8 mouse cellular contexts compared by ENCODE assay signal in genomic region chr1:18057003-18057402, GRCm38 (mm10).
DNase-seq lines count a peak whose midpoint lies in the region; ATAC-seq and TF ChIP-seq lines count a peak whose summit lies in the region.
"Not testable (repeated sequence)": the region's sequence is repeated elsewhere in the genome, so short reads cannot be mapped to it uniquely, and the experiment has no call there.

No protein-coding gene starts in this region.

- peaks cover 34% of the 10 kb centered on the region for H3K27me3 ChIP-seq in embryonic facial prominence, embryonic 14.5 days (replicated peaks; ENCODE audit: control insufficient read depth, insufficient read depth, low read length)
- H3K27me3 ChIP-seq in heart, embryonic 11.5 days (ENCODE audit: control insufficient read depth, insufficient read depth, low read length), result peaks cover 32% of the 10 kb centered on the region
- H3K27me3 ChIP-seq in hindbrain, embryonic 14.5 days (ENCODE audit: control insufficient read depth, insufficient read depth, low read length), result peaks cover 46% of the 10 kb centered on the region
- peaks cover 35% of the 10 kb centered on the region for H3K27me3 ChIP-seq in liver, embryonic 13.5 days
- peaks cover 39% of the 10 kb centered on the region for H3K27me3 ChIP-seq in neural tube, embryonic 11.5 days (ENCODE audit: control insufficient read depth, insufficient read depth, low read length)
- not testable (repeated sequence) for H3K27me3 ChIP-seq in stomach, postnatal 0 days (ENCODE audit: control insufficient read depth, insufficient read depth, low read length)

- not testable (repeated sequence) for H3K4me1 ChIP-seq in embryonic facial prominence, embryonic 14.5 days (ENCODE audit: control insufficient read depth, insufficient read depth, low read length); heart, embryonic 11.5 days (ENCODE audit: control insufficient read depth, insufficient read depth, low read length); liver, embryonic 13.5 days (replicated peaks); neural tube, embryonic 11.5 days (ENCODE audit: control insufficient read depth, insufficient read depth, low read length); stomach, postnatal 0 days (replicated peaks; ENCODE audit: control insufficient read depth, insufficient read depth)
- peaks cover 15% of the 10 kb centered on the region; the same call in 1 of the 2 replicates for H3K4me1 ChIP-seq in hindbrain, embryonic 14.5 days (replicated peaks; ENCODE audit: control insufficient read depth, insufficient read depth, low read length)

- WGBS in embryonic facial prominence, embryonic 14.5 days, result 11% methylated on average over 11 of the region's 11 CpGs
- 7% methylated on average over 11 of the region's 11 CpGs for WGBS in heart, embryonic 11.5 days (ENCODE audit: insufficient replicate concordance)
- WGBS in hindbrain, embryonic 14.5 days, result 9% methylated on average over 11 of the region's 11 CpGs
- 10% methylated on average over 11 of the region's 11 CpGs for WGBS in liver, embryonic 13.5 days (ENCODE audit: insufficient replicate concordance)
- WGBS in neural tube, embryonic 11.5 days, result 7% methylated on average over 11 of the region's 11 CpGs
- WGBS in stomach, postnatal 0 days, result 10% methylated on average over 11 of the region's 11 CpGs

- H3K9ac ChIP-seq in embryonic facial prominence, embryonic 14.5 days (ENCODE audit: low read depth, low read length); heart, embryonic 11.5 days (ENCODE audit: low read depth, low read length); hindbrain, embryonic 14.5 days; liver, embryonic 13.5 days; neural tube, embryonic 11.5 days (ENCODE audit: low read length); stomach, postnatal 0 days (ENCODE audit: low read length): not testable (repeated sequence)

- not testable (repeated sequence) for H3K9me3 ChIP-seq in embryonic facial prominence, embryonic 14.5 days (ENCODE audit: control insufficient read depth, low read length); heart, embryonic 11.5 days (replicated peaks; ENCODE audit: control insufficient read depth, low read length); hindbrain, embryonic 14.5 days (ENCODE audit: control insufficient read depth, low read length); liver, embryonic 13.5 days (replicated peaks); neural tube, embryonic 11.5 days (ENCODE audit: control insufficient read depth, low read length); stomach, postnatal 0 days (ENCODE audit: control insufficient read depth, low read length)

- peak overlapping the region; percentile 62 for H3K4me3 ChIP-seq in embryonic facial prominence, embryonic 14.5 days (ENCODE audit: low read depth, low read length)
- H3K4me3 ChIP-seq in heart, embryonic 11.5 days (ENCODE audit: low read depth, low read length), result peak overlapping the region; percentile 60
- H3K4me3 ChIP-seq in hindbrain, embryonic 14.5 days (replicated peaks; ENCODE audit: low read length), result peak overlapping the region; percentile 70
- peak overlapping the region; percentile 59 for H3K4me3 ChIP-seq in layer of hippocampus, adult 2 months
- not testable (repeated sequence) for H3K4me3 ChIP-seq in liver, embryonic 13.5 days (replicated peaks); neural tube, embryonic 11.5 days (ENCODE audit: low read depth, low read length)
- H3K4me3 ChIP-seq in stomach, postnatal 0 days (ENCODE audit: low read depth, low read length), result peak overlapping the region; percentile 48; the same call in 1 of the 2 replicates

- H3K4me2 ChIP-seq in embryonic facial prominence, embryonic 14.5 days (ENCODE audit: low read depth, low read length), result peak overlapping the region; percentile 99
- peak overlapping the region; percentile 99 for H3K4me2 ChIP-seq in heart, embryonic 11.5 days
- H3K4me2 ChIP-seq in hindbrain, embryonic 14.5 days (replicated peaks), result peak overlapping the region; percentile 87
- H3K4me2 ChIP-seq in liver, embryonic 13.5 days, result 0 out of 2 replicates have a peak overlapping the region, but pooled peaks have one; percentile 10
- H3K4me2 ChIP-seq in neural tube, embryonic 11.5 days (ENCODE audit: low read depth), result peak overlapping the region; percentile 93
- H3K4me2 ChIP-seq in stomach, postnatal 0 days (replicated peaks; ENCODE audit: low read depth), result peak overlapping the region; percentile 88

- not testable (repeated sequence) for H3K36me3 ChIP-seq in embryonic facial prominence, embryonic 14.5 days (ENCODE audit: control insufficient read depth, insufficient read depth, low read length); heart, embryonic 11.5 days (ENCODE audit: control insufficient read depth, insufficient read depth, low read length); hindbrain, embryonic 14.5 days (replicated peaks; ENCODE audit: control insufficient read depth, insufficient read depth); liver, embryonic 13.5 days; neural tube, embryonic 11.5 days (ENCODE audit: control insufficient read depth, insufficient read depth, low read length); stomach, postnatal 0 days (ENCODE audit: control insufficient read depth, insufficient read depth, low read length)

- not testable (repeated sequence) for TF ChIP-seq CTCF in layer of hippocampus, adult 2 months (conservative IDR thresholded peaks at IDR 0.05); stomach, postnatal 0 days (IDR thresholded peaks at IDR 0.05; ENCODE audit: low read depth)

- ATAC-seq in embryonic facial prominence, embryonic 14.5 days (ENCODE audit: low read depth); heart, embryonic 11.5 days (replicated peaks; ENCODE audit: insufficient number of reproducible peaks, low FRiP score, low TSS enrichment); hindbrain, embryonic 14.5 days (ENCODE audit: low FRiP score); liver, embryonic 13.5 days (ENCODE audit: low read depth); neural tube, embryonic 11.5 days (ENCODE audit: insufficient read depth, low FRiP score, low TSS enrichment); stomach, postnatal 0 days (ENCODE audit: low FRiP score, low TSS enrichment): not testable (repeated sequence)

- H3K27ac ChIP-seq in embryonic facial prominence, embryonic 14.5 days (replicated peaks; ENCODE audit: low read depth, low read length); heart, embryonic 11.5 days (ENCODE audit: low read depth, low read length); hindbrain, embryonic 14.5 days; layer of hippocampus, adult 2 months; liver, embryonic 13.5 days; neural tube, embryonic 11.5 days (ENCODE audit: low read depth, low read length); stomach, postnatal 0 days (replicated peaks): not testable (repeated sequence)

- TF ChIP-seq EP300 in stomach, postnatal 0 days (optimal IDR thresholded peaks at IDR 0.05), result not testable (repeated sequence)

- DNase-seq in cerebellum, postnatal 10 days, result peak; percentile 10 to 23
- not testable (repeated sequence) for DNase-seq in embryonic facial prominence, embryonic 14.5 days (ENCODE audit: low spot score); hindbrain, embryonic 14.5 days (ENCODE audit: low spot score); layer of hippocampus, adult 2 months (ENCODE audit: low spot score in 2 of 2); liver, embryonic 13.5 days; neural tube, embryonic 11.5 days (ENCODE audit: low spot score); stomach, postnatal 0 days (ENCODE audit: low spot score)

Comparison
In these comparisons a context has a peak if more than half of its experiments do, and no peak if none do; other contexts are left out.
1. H3K4me2 ChIP-seq: peak in every context shown above with its lines; median percentile 99 in embryonic facial prominence, embryonic 14.5 days; 99 in heart, embryonic 11.5 days; 93 in neural tube, embryonic 11.5 days; 88 in stomach, postnatal 0 days; 87 in hindbrain, embryonic 14.5 days; 10 in liver, embryonic 13.5 days.